Mouse (Mus musculus) heart, embryonic 16.5 days (tissue): ENCODE data around the gene Slc15a1. TPM values are rescaled to one million over a fixed set of nuclear protein-coding genes. Genes with fewer than 3 reads are reported as not detected.
A peak's percentile ranks its signal among the peaks of the same experiment; 100 is the strongest.

Source experiments
- ATAC-seq: fragments of 200-750 bp; cut with Nextera tagmentation; replicated peaks from 2 replicates; pipeline ENCODE4 v1.8.0; 2017; ENCODE audit warnings: moderate number of reproducible peaks; ENCODE audit not compliant: insufficient read depth, low FRiP score; ENCODE audit errors: extremely low read depth
- H3K27ac ChIP-seq: fragments of 300-500 bp; sonication (generic); 2 replicates; pipeline ENCODE4 v1.5.1; 2014; ENCODE audit warnings: mild to moderate bottlenecking, low read length, control low read depth, moderate library complexity
- H3K27me3 ChIP-seq: fragments of 300-500 bp; sonication (generic); 2 replicates; pipeline ENCODE4 v1.6.1; 2014; ENCODE audit warnings: low read length, mixed read lengths; ENCODE audit not compliant: control insufficient read depth, insufficient read depth
- H3K36me3 ChIP-seq: fragments of 300-500 bp; sonication (generic); 2 replicates; pipeline ENCODE4 v1.6.1; 2014; ENCODE audit not compliant: control insufficient read depth, insufficient read depth
- H3K4me1 ChIP-seq: fragments of 300-500 bp; sonication (generic); 2 replicates; pipeline ENCODE4 v1.6.1; 2014; ENCODE audit warnings: low read length, mixed read lengths; ENCODE audit not compliant: control insufficient read depth, insufficient read depth
- H3K4me2 ChIP-seq: fragments of 300-500 bp; sonication (generic); 2 replicates; pipeline ENCODE4 v1.6.1; 2014; ENCODE audit warnings: low read depth, mild to moderate bottlenecking, control low read depth, low read length
- H3K4me3 ChIP-seq: fragments of 300-500 bp; sonication (generic); 2 replicates; pipeline ENCODE4 v1.5.1; 2014; ENCODE audit warnings: mild to moderate bottlenecking, control low read depth, low read length
- H3K9ac ChIP-seq: fragments of 300-500 bp; sonication (generic); 2 replicates; pipeline ENCODE4 v1.6.1; 2014; ENCODE audit warnings: low read length, control low read depth
- H3K9me3 ChIP-seq: fragments of 300-500 bp; sonication (generic); replicated peaks from 2 replicates; pipeline ENCODE4 v1.6.1; 2016; ENCODE audit warnings: low read length; ENCODE audit not compliant: control insufficient read depth
- WGBS: fragments of 180-500 bp; shearing (Covaris S2); extraction: QIAGEN DNeasy Blood & Tissue Kit; methylation state at CpG from one replicate; pipeline ENCODE4 v1.1.7; 2014; 5-methylcytosine and 5-hydroxymethylcytosine counted together
- polyA plus RNA-seq: library from polyadenylated mRNA; unstranded; fragments of >200 nt; fragmentation: Nextera tagmentation; extraction: Ambion mirVana; gene quantifications from 2 replicates; pipeline ENCODE4 v1.2.1, GENCODE M21; 2015

Gene Slc15a1
- polyA plus RNA-seq, 1 experiment from 2014 or later, result 0.89 TPM

DNA sequence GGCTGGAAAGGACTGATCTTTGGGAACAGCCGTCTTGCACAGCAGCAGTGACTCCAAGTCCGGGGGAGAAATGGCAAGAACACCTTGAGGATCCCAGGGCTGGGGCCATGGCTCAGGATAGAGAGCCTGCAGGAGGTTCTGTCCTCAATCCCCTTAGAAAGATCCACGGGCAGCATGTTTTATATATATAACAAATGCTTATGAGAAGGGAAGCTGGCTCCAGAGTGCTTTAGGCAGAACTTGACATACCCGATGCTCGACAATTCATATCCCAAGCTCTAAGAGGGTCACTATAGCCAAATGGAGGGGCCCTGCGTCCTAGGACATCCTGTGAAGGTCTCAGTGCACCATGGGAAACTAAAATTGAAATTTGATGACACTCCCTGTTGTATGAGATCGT lies 73.8 kb downstream of the Slc15a1 start:
- no peak overlapping the region for H3K4me2 ChIP-seq
- 83% methylated on average over 7 of the region's 7 CpGs for WGBS
- no peaks in the 10 kb centered on the region for H3K27me3 ChIP-seq
- peaks cover 11% of the 10 kb centered on the region for H3K4me1 ChIP-seq
- H3K4me3 ChIP-seq, result no peak overlapping the region
- peaks cover 4% of the 10 kb centered on the region; the same call in 1 of the 2 replicates for H3K9me3 ChIP-seq
- no peaks in the 10 kb centered on the region for H3K36me3 ChIP-seq
- no peak for ATAC-seq
- no peak overlapping the region for H3K27ac ChIP-seq
- no peak overlapping the region for H3K9ac ChIP-seq

- no peaks in the 10 kb centered on the region for H3K36me3 ChIP-seq
- H3K27ac ChIP-seq, result no peak overlapping the region
- H3K27me3 ChIP-seq, result no peaks in the 10 kb centered on the region
- H3K9me3 ChIP-seq, result peaks cover 4% of the 10 kb centered on the region; the same call in 1 of the 2 replicates
- 75% methylated on average over 17 of the region's 17 CpGs for WGBS
- no peaks in the 10 kb centered on the region; the same call in 1 of the 2 replicates for H3K4me1 ChIP-seq
- no peak overlapping the region for H3K4me2 ChIP-seq
- H3K9ac ChIP-seq, result no peak overlapping the region
- no peak for ATAC-seq
- H3K4me3 ChIP-seq, result no peak overlapping the region
Observed at GRCm38 (mm10) chr14:121429854-121430535, 75.1 kb downstream of the Slc15a1 start.

- ATAC-seq, result no peak
- H3K9me3 ChIP-seq, result peaks cover 4% of the 10 kb centered on the region; the same call in 1 of the 2 replicates
- H3K4me2 ChIP-seq, result no peak overlapping the region
- H3K27me3 ChIP-seq, result no peaks in the 10 kb centered on the region
- H3K4me3 ChIP-seq, result no peak overlapping the region
- no peak overlapping the region for H3K27ac ChIP-seq
- H3K9ac ChIP-seq, result no peak overlapping the region
- 89% methylated on average over 4 of the region's 4 CpGs for WGBS
- no peaks in the 10 kb centered on the region for H3K36me3 ChIP-seq
- peaks cover 8% of the 10 kb centered on the region for H3K4me1 ChIP-seq
Observed at GRCm38 (mm10) chr14:121428148-121428547, 76.9 kb downstream of the Slc15a1 start.

GRCm38 (mm10) chr14:121426743-121427142 lies 78.3 kb downstream of the Slc15a1 start:
- H3K4me2 ChIP-seq, result no peak overlapping the region
- no peak for ATAC-seq
- no peak overlapping the region for H3K4me3 ChIP-seq
- no peak overlapping the region for H3K27ac ChIP-seq
- no peaks in the 10 kb centered on the region for H3K36me3 ChIP-seq
- H3K27me3 ChIP-seq, result no peaks in the 10 kb centered on the region
- peaks cover 20% of the 10 kb centered on the region for H3K4me1 ChIP-seq
- H3K9me3 ChIP-seq, result peaks cover 4% of the 10 kb centered on the region; the same call in 1 of the 2 replicates
- no peak overlapping the region for H3K9ac ChIP-seq

DNA sequence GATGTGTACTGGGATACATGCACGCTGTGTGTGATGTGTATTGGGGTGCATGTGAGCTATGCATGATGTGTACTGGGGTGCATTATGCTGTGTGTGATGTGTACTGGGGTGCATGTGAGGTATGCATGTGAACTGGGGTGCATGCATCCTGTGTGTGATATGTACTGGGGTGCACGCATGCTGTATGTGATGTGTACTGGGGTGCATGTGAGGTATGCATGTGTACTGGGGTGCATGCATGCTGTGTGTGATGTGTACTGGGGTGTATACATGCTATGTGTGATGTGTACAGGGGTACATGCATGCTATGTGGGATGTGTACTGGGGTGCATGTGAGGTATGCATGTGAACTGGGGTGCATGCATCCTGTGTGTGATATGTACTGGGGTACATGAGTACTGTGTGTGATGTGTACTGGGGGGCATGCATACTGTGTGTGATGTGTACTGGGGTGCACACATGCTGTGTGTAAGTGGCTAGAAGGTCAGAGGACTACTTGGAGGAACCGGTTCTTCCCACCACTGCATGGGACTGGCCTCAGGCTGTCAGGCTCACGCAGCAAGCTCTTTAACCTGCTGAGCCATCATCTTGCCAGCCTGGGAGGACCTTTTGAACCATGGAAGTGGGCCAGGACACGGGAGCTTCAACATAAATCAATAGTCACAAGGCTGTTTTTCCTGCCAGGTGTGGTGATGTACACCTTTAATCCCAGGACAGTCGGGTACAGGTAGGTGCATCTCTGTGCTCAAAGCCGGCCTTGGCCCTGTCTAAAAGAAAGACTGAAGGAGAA lies 79.9 kb downstream of the Slc15a1 start:
- 77% methylated on average over 7 of the region's 7 CpGs for WGBS

GRCm38 (mm10) chr14:121423341-121423751 lies 81.7 kb downstream of the Slc15a1 start:
- peak; percentile 49; the same call in 1 of the 2 replicates for ATAC-seq
- no peaks in the 10 kb centered on the region for H3K36me3 ChIP-seq
- WGBS, result 17% methylated on average over 7 of the region's 7 CpGs
- H3K4me1 ChIP-seq, result peaks cover 20% of the 10 kb centered on the region
- H3K9me3 ChIP-seq, result peaks cover 8% of the 10 kb centered on the region; the same call in 1 of the 2 replicates
- H3K4me3 ChIP-seq, result no peak overlapping the region
- H3K27ac ChIP-seq, result peak overlapping the region; percentile 94
- 0 out of 2 replicates have a peak overlapping the region, but pooled peaks have one; percentile 33 for H3K9ac ChIP-seq
- H3K27me3 ChIP-seq, result no peaks in the 10 kb centered on the region
- H3K4me2 ChIP-seq, result peak overlapping the region; percentile 54

More for the DNA sequence above, 79.9 kb downstream of the Slc15a1 start:
- no peak for ATAC-seq
- Histone ChIP-seq H3K4me2 (no peak overlapping the region), H3K9ac (no peak overlapping the region), H3K36me3 (no peaks in the 10 kb centered on the region), H3K4me3 (no peak overlapping the region), H3K27ac (no peak overlapping the region), H3K9me3 (peaks cover 8% of the 10 kb centered on the region; the same call in 1 of the 2 replicates), H3K4me1 (peaks cover 20% of the 10 kb centered on the region), H3K27me3 (no peaks in the 10 kb centered on the region)

DNA sequence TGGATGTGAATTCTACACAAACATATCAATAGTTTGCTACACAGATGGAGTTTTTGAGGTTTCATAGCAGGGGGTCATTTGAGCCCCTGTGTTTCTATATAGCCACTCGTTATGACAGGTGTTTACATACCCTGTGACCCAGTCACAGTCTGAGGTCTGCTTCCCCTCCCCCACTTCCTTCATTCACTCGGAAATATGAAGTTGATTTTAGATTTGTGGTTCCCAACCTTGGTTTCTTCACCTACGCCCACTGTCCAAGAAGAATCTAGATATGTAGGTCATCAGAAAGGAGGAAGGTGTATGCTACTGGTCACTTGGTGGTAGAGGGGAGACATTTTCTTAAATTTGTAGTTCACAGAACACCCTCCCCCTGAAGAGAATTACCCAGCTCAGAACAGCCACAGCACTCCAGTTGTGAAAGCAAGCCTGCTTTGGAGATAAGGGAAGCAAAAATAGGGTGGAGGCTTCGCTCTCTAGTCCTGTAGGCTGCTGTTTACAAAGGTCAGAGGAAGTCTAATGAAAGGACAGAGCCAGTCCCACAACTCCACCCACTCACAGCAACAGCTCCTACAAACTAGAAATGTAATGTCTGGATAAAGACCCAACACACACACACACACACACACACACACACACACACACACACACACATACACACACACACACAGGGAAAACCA lies 82.2 kb downstream of the Slc15a1 start:
- H3K36me3 ChIP-seq, result no peaks in the 10 kb centered on the region
- peaks cover 20% of the 10 kb centered on the region for H3K4me1 ChIP-seq
- H3K27ac ChIP-seq, result peak overlapping the region; percentile 94
- H3K4me3 ChIP-seq, result 0 out of 2 replicates have a peak overlapping the region, but pooled peaks have one; percentile 12
- peak overlapping the region; percentile 34; the same call in 1 of the 2 replicates for H3K9ac ChIP-seq
- 0 out of 2 replicates have a peak, but pooled peaks cover 4% of the 10 kb centered on the region for H3K9me3 ChIP-seq
- WGBS, result 18% methylated on average over 4 of the region's 4 CpGs
- peak; percentile 88 for ATAC-seq
- H3K27me3 ChIP-seq, result no peaks in the 10 kb centered on the region
- peak overlapping the region; percentile 54 for H3K4me2 ChIP-seq

GRCm38 (mm10) chr14:121422000-121422399 lies 83.1 kb downstream of the Slc15a1 start:
- 85% methylated on average over 4 of the region's 4 CpGs for WGBS
- Histone ChIP-seq H3K36me3 (no peaks in the 10 kb centered on the region), H3K4me1 (peaks cover 20% of the 10 kb centered on the region), H3K4me3 (no peak overlapping the region), H3K4me2 (no peak overlapping the region), H3K27ac (peak overlapping the region; percentile 94), H3K27me3 (no peaks in the 10 kb centered on the region), H3K9me3 (0 out of 2 replicates have a peak, but pooled peaks cover 4% of the 10 kb centered on the region), H3K9ac (0 out of 2 replicates have a peak overlapping the region, but pooled peaks have one; percentile 20)
- ATAC-seq, result no peak
